Mouse (Mus musculus) intestine, embryonic 16.5 days (tissue): ENCODE measurements at regions not wholly inside any gene's neighbourhood (a gene's known extent, or its start where the extent isn't known, plus 50 kb on each side); places are given as distances from the start of the nearest gene placed in this dataset.

Experiments used
- ATAC-seq: fragments of 200-750 bp; cut with Nextera tagmentation; 2 replicates; pipeline ENCODE4 v1.8.0; 2017; ENCODE audit warnings: moderate TSS enrichment, moderate library complexity
- H3K27ac ChIP-seq: fragments of 300-500 bp; sonication (generic); 2 replicates; pipeline ENCODE4 v1.5.1; 2014; ENCODE audit warnings: mild to moderate bottlenecking, low read length
- H3K27me3 ChIP-seq: fragments of 300-500 bp; sonication (generic); replicated peaks from 2 replicates; pipeline ENCODE4 v1.6.1; 2014; ENCODE audit warnings: low read length, control low read depth, mixed read lengths; ENCODE audit not compliant: control insufficient read depth, insufficient read depth
- H3K36me3 ChIP-seq: fragments of 300-500 bp; sonication (generic); 2 replicates; pipeline ENCODE4 v1.6.1; 2014; ENCODE audit warnings: low read length, control low read depth; ENCODE audit not compliant: control insufficient read depth, insufficient read depth
- H3K4me1 ChIP-seq: fragments of 300-500 bp; sonication (generic); 2 replicates; pipeline ENCODE4 v1.6.1; 2014; ENCODE audit warnings: low read length, control low read depth, mixed read lengths; ENCODE audit not compliant: control insufficient read depth, insufficient read depth
- H3K4me2 ChIP-seq: fragments of 300-500 bp; sonication (generic); 2 replicates; pipeline ENCODE4 v1.6.1; 2014; ENCODE audit warnings: low read depth, low read length, control low read depth
- H3K4me3 ChIP-seq: fragments of 300-500 bp; sonication (generic); 2 replicates; pipeline ENCODE4 v1.5.1; 2014; ENCODE audit warnings: mild to moderate bottlenecking, low read length
- H3K9ac ChIP-seq: fragments of 300-500 bp; sonication (generic); 2 replicates; pipeline ENCODE4 v1.6.1; 2014; ENCODE audit warnings: low read depth, low read length
- H3K9me3 ChIP-seq: fragments of 300-500 bp; sonication (generic); 2 replicates; pipeline ENCODE4 v1.6.1; 2016; ENCODE audit warnings: low read length, control low read depth; ENCODE audit not compliant: control insufficient read depth
- WGBS: fragments of 180-500 bp; shearing (Covaris S2); extraction: QIAGEN DNeasy Blood & Tissue Kit; methylation state at CpG from one replicate; pipeline ENCODE4 v1.1.7; 2014; 5-methylcytosine and 5-hydroxymethylcytosine counted together

DNA sequence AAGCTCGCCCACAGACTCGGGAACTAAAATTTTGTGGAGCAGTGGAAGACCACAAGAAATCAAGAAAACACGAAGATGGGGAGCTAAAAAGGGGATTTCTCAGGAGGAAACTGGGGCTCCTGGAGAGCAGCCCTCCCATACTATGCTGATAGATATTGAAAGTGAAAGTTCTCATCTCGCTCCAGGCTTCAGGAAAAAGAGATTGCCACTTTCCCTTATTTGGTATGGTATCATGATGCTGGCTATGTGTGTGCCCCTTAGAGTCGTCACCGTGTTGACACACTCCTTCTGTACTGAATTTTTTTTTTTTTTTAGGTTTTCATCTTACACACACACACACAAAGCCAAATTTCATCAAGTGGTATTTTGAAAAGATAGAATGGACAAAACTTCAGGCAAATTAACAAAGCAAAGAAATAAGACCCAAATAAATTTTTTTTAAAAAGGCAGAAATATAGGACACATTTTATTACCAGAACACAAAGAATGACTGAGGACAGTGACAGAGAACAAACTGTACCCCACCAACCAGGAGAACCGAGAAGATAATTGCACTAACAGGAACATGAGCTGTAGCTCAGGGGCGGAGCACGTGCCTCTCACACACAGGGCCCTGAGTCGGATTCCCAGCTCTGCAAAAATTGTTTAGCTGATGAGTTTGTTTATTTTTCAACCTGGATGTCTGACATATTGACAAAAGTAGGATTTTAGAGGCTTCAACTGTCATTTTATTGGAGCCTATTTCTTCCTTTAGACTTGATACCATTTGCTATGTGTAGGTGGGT, 244.8 kb downstream of the Ipo11 start:
- Histone ChIP-seq H3K4me1 (no peaks in the 10 kb centered on the region), H3K36me3 (no peaks in the 10 kb centered on the region), H3K27me3 (no peaks in the 10 kb centered on the region), H3K9ac (no peak overlapping the region), H3K27ac (no peak overlapping the region), H3K9me3 (no peaks in the 10 kb centered on the region), H3K4me3 (no peak overlapping the region), H3K4me2 (no peak overlapping the region)
- ATAC-seq = no peak
- 70% methylated on average over 10 of the region's 10 CpGs for WGBS

- Histone ChIP-seq H3K36me3 (no peaks in the 10 kb centered on the region), H3K27ac (no peak overlapping the region)
- ATAC-seq = no peak
Observed at GRCm38 (mm10) chr13:106690125-106690524, 246.6 kb downstream of the Ipo11 start.

DNA sequence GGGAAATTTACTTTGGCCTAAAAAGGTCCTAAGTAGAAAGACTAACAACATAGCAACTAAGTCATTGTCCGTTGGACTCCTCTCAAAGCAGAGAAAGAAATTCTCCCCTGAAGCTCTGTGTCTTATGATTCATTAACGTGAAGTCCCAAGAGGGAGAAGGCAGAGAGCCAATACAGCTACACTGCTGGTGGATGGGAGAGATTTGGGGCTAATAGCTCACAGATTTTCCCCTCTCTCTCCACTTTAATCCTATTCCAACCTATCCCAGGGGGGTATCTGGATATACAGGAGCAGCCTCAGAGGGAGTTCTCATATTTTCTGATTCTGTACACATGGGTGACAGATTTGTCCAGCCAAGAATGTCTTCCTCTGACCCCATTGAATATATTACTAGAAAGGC, 247.1 kb downstream of the Ipo11 start:
- ATAC-seq = no peak
- H3K27me3 ChIP-seq = no peaks in the 10 kb centered on the region
- H3K4me3 ChIP-seq = no peak overlapping the region
- no peak overlapping the region for H3K9ac ChIP-seq
- no peak overlapping the region for H3K27ac ChIP-seq
- H3K4me1 ChIP-seq = no peaks in the 10 kb centered on the region
- H3K4me2 ChIP-seq = no peak overlapping the region
- H3K9me3 ChIP-seq = no peaks in the 10 kb centered on the region
- no peaks in the 10 kb centered on the region for H3K36me3 ChIP-seq
- 58% methylated on average over 2 of the region's 2 CpGs for WGBS

More at GRCm38 (mm10) chr13:106690125-106690524, 246.6 kb downstream of the Ipo11 start:
- WGBS = 71% methylated on average over 3 of the region's 3 CpGs
- H3K4me3 ChIP-seq = no peak overlapping the region
- H3K27me3 ChIP-seq = no peaks in the 10 kb centered on the region
- H3K4me1 ChIP-seq = no peaks in the 10 kb centered on the region
- no peak overlapping the region for H3K9ac ChIP-seq
- no peak overlapping the region for H3K4me2 ChIP-seq
- H3K9me3 ChIP-seq = no peaks in the 10 kb centered on the region

DNA sequence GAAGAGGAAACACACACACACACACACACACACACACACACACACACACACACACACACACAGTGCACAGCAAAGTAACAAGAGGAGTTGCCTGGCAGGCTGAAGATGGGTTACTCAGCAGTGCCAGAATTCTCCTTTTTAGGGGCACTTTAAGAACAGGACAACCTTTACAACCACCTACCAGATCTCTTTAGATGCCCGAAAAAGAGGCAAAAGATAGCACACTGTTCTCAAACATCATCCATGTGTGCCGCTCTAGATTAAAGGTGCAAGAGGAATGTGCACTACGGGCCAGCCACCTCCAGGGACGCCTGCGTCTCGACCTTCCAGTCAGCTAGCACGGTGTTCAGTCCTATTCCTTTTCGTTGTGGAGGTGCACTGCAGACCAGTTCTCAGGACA, 247.7 kb downstream of the Ipo11 start:
- H3K4me1 ChIP-seq = no peaks in the 10 kb centered on the region
- H3K27me3 ChIP-seq = no peaks in the 10 kb centered on the region
- no peaks in the 10 kb centered on the region for H3K36me3 ChIP-seq
- no peak overlapping the region for H3K4me2 ChIP-seq
- H3K9me3 ChIP-seq = no peaks in the 10 kb centered on the region
- no peak overlapping the region for H3K9ac ChIP-seq
- 84% methylated on average over 8 of the region's 8 CpGs for WGBS
- no peak for ATAC-seq
- H3K4me3 ChIP-seq = no peak overlapping the region
- no peak overlapping the region for H3K27ac ChIP-seq

DNA sequence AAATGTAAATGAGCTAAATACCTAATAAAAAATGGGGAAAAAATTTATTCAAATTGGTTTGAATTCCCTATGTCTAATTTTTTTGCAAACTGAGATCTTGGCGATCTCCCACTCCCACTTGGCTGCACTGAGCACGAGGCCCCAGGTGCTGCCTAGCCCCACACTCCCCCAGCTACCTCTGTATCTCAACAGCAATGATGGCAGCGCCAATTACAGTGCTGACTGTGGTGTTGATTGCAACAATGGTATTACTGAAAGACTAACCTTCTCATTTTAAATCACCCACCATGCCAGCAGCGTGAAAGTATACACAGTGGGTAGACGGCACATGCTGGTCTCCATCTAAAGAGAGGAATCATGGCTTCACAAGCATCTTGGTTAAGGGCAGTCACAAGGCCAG, 267.1 kb downstream of the Ipo11 start:
- ATAC-seq = no peak
- H3K27me3 ChIP-seq = no peaks in the 10 kb centered on the region
- H3K36me3 ChIP-seq = no peaks in the 10 kb centered on the region
- 86% methylated on average over 5 of the region's 5 CpGs for WGBS
- H3K4me1 ChIP-seq = no peaks in the 10 kb centered on the region
- H3K4me3 ChIP-seq = no peak overlapping the region
- no peak overlapping the region for H3K9ac ChIP-seq
- H3K4me2 ChIP-seq = no peak overlapping the region
- no peak overlapping the region for H3K27ac ChIP-seq
- H3K9me3 ChIP-seq = no peaks in the 10 kb centered on the region

DNA sequence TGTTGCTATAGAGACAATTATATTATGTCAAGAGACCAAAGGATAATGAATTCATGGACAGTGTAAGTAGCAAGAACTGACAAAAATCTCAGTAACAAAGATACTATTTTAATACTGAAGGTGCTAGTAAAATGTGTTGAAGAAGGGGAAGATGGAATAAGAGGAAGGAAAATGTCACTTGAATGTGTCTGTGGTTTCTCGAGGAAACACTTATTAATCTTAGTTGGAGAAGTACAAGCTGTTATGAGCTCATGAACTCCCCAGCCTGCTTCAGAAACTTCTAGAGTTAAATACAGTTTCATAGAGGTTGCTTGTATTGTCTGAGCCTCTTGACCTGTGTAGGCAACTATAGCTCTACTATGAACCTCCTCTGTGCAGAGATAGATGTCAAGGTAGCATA, 274.6 kb downstream of the Ipo11 start:
- Histone ChIP-seq H3K27me3 (no peaks in the 10 kb centered on the region), H3K4me2 (no peak overlapping the region), H3K27ac (no peak overlapping the region), H3K36me3 (no peaks in the 10 kb centered on the region), H3K9me3 (no peaks in the 10 kb centered on the region), H3K9ac (no peak overlapping the region), H3K4me3 (no peak overlapping the region), H3K4me1 (no peaks in the 10 kb centered on the region)
- WGBS = 74% methylated on average over 1 of the region's 1 CpGs
- ATAC-seq = no peak

GRCm38 (mm10) chr13:106649363-106649762, 287.4 kb downstream of the Ipo11 start:
- Histone ChIP-seq H3K27ac (no peak overlapping the region), H3K9me3 (no peaks in the 10 kb centered on the region), H3K4me1 (no peaks in the 10 kb centered on the region), H3K36me3 (no peaks in the 10 kb centered on the region), H3K27me3 (no peaks in the 10 kb centered on the region), H3K4me3 (no peak overlapping the region), H3K4me2 (no peak overlapping the region), H3K9ac (no peak overlapping the region)
- ATAC-seq = no peak

DNA sequence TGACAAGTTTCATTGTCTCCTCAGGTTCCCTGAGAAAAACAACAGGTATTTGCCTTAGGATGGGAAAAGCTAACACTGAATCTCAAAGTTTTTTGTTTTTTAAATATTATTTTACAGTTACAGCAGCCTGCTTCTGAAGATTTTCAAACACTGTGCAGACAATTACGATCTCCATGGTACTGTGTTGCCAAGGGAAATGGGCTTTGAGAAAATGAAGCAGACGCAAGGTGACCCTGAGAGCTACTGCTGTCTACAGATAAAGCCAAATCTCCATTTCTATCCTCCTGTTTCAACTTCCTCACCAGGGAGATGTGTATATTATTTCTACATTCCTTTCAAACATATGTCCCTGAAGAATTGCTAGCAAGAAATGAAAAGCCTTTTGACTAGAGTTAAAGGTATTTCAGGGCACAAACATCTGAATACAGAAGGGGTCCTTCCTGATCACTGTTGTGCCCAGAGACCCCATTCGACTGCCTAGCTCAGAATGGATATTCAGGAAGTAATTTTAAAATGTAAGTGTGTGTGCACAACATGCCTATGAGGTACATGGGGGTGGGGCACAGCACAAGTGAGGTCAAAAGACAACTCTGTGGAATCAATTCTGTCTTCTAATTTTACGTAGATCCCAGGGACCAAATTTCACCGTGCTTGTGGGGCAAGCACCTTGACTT, 293.3 kb downstream of the Ipo11 start:
- Histone ChIP-seq H3K27ac (no peak overlapping the region), H3K4me3 (no peak overlapping the region), H3K9ac (no peak overlapping the region), H3K27me3 (no peaks in the 10 kb centered on the region), H3K4me2 (no peak overlapping the region), H3K36me3 (no peaks in the 10 kb centered on the region), H3K4me1 (no peaks in the 10 kb centered on the region), H3K9me3 (no peaks in the 10 kb centered on the region)
- 63% methylated on average over 5 of the region's 5 CpGs for WGBS
- ATAC-seq = no peak

DNA sequence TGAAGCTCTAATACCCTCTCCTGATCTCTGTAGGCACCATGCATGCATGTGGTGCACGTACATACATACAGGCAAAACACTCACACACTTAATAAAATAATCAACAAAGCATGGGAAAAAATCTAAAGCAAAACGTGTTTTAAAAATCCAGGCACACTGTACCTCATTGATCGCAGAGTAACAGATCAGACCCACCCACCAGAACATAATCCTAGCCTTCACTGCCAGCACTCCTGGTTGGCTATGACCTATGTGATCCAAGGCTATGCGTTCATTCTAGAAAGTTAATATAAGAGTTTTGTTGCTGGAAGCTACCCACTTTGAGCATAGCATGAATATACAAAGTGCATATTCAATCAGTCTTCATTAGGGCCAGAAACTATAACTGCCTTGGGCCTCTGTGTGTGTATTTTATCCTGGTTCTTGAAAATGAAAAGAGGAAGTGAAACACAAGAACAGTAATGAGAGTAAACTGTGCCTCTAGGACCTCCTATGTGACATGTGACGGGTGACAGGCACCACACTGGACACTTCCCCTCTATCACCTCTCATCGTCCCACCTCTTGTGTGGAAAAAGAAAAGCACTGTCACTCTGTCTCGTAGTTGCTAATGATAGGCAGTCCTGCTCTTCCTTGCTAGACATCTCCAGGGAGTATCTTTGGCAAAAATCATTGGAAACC, 297.9 kb downstream of the Ipo11 start:
- 78% methylated on average over 7 of the region's 7 CpGs for WGBS
- H3K9me3 ChIP-seq = no peaks in the 10 kb centered on the region

More for the DNA sequence above, 297.9 kb downstream of the Ipo11 start:
- H3K9ac ChIP-seq = no peak overlapping the region
- ATAC-seq = no peak
- H3K4me2 ChIP-seq = no peak overlapping the region
- no peak overlapping the region for H3K27ac ChIP-seq
- no peak overlapping the region for H3K4me3 ChIP-seq
- no peaks in the 10 kb centered on the region for H3K36me3 ChIP-seq
- H3K27me3 ChIP-seq = no peaks in the 10 kb centered on the region
- no peaks in the 10 kb centered on the region for H3K4me1 ChIP-seq
